Mouse (Mus musculus): ENCODE results near the gene Defa20. TPM values are rescaled to one million over a fixed set of nuclear protein-coding genes. Genes with fewer than 3 reads are reported as not detected.

Gene Defa20
- total RNA-seq (2023), result not detected

DNA sequence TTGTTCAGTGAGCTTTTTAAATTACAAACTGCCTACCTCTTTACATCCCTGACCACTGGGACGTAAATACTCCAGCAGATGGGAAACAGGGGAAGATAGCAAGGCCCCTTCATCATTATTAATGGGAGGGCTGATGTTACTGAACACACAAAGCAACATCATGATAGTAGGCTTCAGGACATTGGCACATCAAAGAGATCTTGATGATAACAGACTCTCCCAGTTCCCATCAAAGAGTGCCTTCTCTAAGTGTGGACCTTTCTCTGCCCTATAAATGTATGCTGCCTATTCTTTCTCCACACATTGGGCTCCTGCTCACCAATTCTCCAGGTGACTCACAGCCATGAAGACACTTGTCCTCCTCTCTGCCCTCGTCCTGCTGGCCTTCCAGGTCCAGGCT, at the start of gene Defa20:
Gene Defa20 (plus strand): TSS at position 301 of the 400 bp plus-strand sequence.

DNA sequence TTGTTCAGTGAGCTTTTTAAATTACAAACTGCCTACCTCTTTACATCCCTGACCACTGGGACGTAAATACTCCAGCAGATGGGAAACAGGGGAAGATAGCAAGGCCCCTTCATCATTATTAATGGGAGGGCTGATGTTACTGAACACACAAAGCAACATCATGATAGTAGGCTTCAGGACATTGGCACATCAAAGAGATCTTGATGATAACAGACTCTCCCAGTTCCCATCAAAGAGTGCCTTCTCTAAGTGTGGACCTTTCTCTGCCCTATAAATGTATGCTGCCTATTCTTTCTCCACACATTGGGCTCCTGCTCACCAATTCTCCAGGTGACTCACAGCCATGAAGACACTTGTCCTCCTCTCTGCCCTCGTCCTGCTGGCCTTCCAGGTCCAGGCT, 19.7 kb downstream of the Defa20 start, which contains the start of gene Defa32:
Gene Defa32 (plus strand): TSS at position 301 of the 400 bp plus-strand sequence.

Other genes with a start within 250 kb of the Defa20 start
- gene Defa27, start 193.7 kb upstream of the Defa20 start, total RNA-seq (2023), result not detected
- not detected for gene Defa29, start 182.2 kb upstream of the Defa20 start, total RNA-seq (2023)
- not detected for gene Defa2, start 130.7 kb upstream of the Defa20 start, total RNA-seq (2023)
- not detected for gene Defa33, start 117.4 kb upstream of the Defa20 start, total RNA-seq (2023)
- gene Defa36, start 81.8 kb upstream of the Defa20 start, total RNA-seq (2023), result not detected
- not detected for gene Gm7849, start 52.7 kb upstream of the Defa20 start, total RNA-seq (2023)
- gene Defa32, start 19.8 kb downstream of the Defa20 start, total RNA-seq (2023), result not detected
- not detected for gene Defa37, start 56.1 kb downstream of the Defa20 start, total RNA-seq (2023)
- not detected for gene Defa28, start 73.7 kb downstream of the Defa20 start, total RNA-seq (2023)
- not detected for gene Gm7861, start 85.2 kb downstream of the Defa20 start, total RNA-seq (2023)
- gene Defa26, start 108.9 kb downstream of the Defa20 start, total RNA-seq (2023), result not detected
- gene Defa17, start 146.5 kb downstream of the Defa20 start, total RNA-seq (2023), result not detected
- gene Defa34, start 156.5 kb downstream of the Defa20 start, total RNA-seq (2023), result not detected
- gene AY761184, start 194.4 kb downstream of the Defa20 start, total RNA-seq (2023), result not detected
- not detected for gene Defa24, start 225.2 kb downstream of the Defa20 start, total RNA-seq (2023)